Mouse (Mus musculus) adrenal gland, adult 18-20 months (tissue): ENCODE measurements around the gene Scai. TPM values are rescaled to one million over a fixed set of nuclear protein-coding genes. Genes with fewer than 3 reads are reported as not detected.

Experiments
- total RNA-seq, 2 experiments: library from RNA; stranded (reverse); gene quantifications; 1 replicate in 1 of 2; 2 replicates in 1 of 2; pipeline ENCODE4 v1.2.3; 2021

Gene Scai
- total RNA-seq, 2 experiments from 2014 or later = 5.5 to 6.2 TPM

Other genes with a start within 250 kb of the Scai start
- gene Wdr38, start 193.3 kb downstream of the Scai start, total RNA-seq = under 1 TPM; 0.53 to 0.61 TPM
- 10 to 100 TPM; 82.3 to 82.5 TPM for gene Arpc5l, start 185.4 kb downstream of the Scai start, total RNA-seq
- gene Rpl35, start 185.1 kb downstream of the Scai start, total RNA-seq = 100 to 1,000 TPM; 442 to 451 TPM
- 10 to 100 TPM; 23.9 to 24.1 TPM for gene Golga1, start 125.2 kb downstream of the Scai start, total RNA-seq
- gene Ppp6c, start 35.7 kb upstream of the Scai start, total RNA-seq = 100 to 1,000 TPM in 1 of 2 experiments, 10 to 100 TPM in 1; 94.5 to 103 TPM